27 mouse cellular contexts compared by ENCODE assay signal in the genomic region with DNA sequence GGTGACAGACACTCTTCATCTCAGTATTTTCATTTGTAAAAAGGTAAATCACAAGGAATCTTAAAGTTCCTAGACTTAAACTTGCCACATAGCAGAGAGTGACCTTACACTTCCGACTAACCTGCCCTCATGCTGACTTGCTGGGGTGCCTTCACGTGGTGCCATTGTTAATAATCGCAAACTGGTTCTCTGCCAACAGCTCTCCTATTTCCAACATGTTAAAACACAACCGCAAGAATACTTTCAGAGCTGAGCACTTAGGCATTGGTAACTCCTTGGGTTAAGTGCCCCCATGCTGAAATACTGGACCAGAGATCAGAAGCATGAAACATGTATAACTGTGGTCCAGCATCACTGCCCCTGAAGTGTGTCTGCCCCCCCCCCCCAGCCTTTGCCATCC. TPM values are rescaled to one million over a fixed set of nuclear protein-coding genes. Genes with fewer than 3 reads are reported as not detected.
DNase-seq lines count a peak whose midpoint lies in the region; ATAC-seq and TF ChIP-seq lines count a peak whose summit lies in the region.
"Had no signal": no experiment of that assay in that cellular context is flagged by ENCODE, and none has a peak within 500 bp of the region (broad histone marks: within the 10 kb centered on the region; RNA-seq: fewer than 3 reads in every experiment).

No protein-coding gene starts in this region.

- TF ChIP-seq POLR2A in lung, adult 2 months (IDR thresholded peaks at IDR 0.05; ENCODE audit: borderline replicate concordance, extremely low read depth, low read depth, low read length): no peak

- no peaks in the 10 kb centered on the region for H3K4me1 ChIP-seq in lung, adult 2 months (ENCODE audit: control insufficient read depth, insufficient read depth, low read length)
- H3K4me1 ChIP-seq in midbrain, embryonic 11.5 days (ENCODE audit: control insufficient read depth, insufficient read depth, low read length): no peaks in the 10 kb centered on the region
- no peaks in the 10 kb centered on the region for H3K4me1 ChIP-seq in midbrain, embryonic 13.5 days (replicated peaks)
- H3K4me1 ChIP-seq: embryonic facial prominence, embryonic 12.5 days; forebrain, embryonic 10.5 days; forebrain, embryonic 12.5 days had no signal

- no peak overlapping the region for H3K27ac ChIP-seq in midbrain, embryonic 11.5 days (ENCODE audit: low read depth, low read length)
- H3K27ac ChIP-seq in midbrain, embryonic 13.5 days: no peak overlapping the region
- H3K27ac ChIP-seq: embryonic facial prominence, embryonic 12.5 days; embryonic facial prominence, embryonic 15.5 days; forebrain, embryonic 10.5 days; forebrain, embryonic 12.5 days had no signal

- no peak overlapping the region for H3K4me2 ChIP-seq in midbrain, embryonic 11.5 days
- no peak overlapping the region for H3K4me2 ChIP-seq in midbrain, embryonic 13.5 days (replicated peaks)
- H3K4me2 ChIP-seq: embryonic facial prominence, embryonic 12.5 days; embryonic facial prominence, embryonic 15.5 days; forebrain, embryonic 12.5 days had no signal

- no peak overlapping the region for H3K4me3 ChIP-seq in lung, adult 2 months (replicated peaks; ENCODE audit: extremely low read depth, low read depth, low read length)
- no peak overlapping the region for H3K4me3 ChIP-seq in midbrain, embryonic 11.5 days (ENCODE audit: low read depth, low read length)
- no peak overlapping the region for H3K4me3 ChIP-seq in midbrain, embryonic 13.5 days (replicated peaks)
- H3K4me3 ChIP-seq: embryonic facial prominence, embryonic 12.5 days; embryonic facial prominence, embryonic 15.5 days; erythroblast, embryonic 14.5 days; forebrain, embryonic 10.5 days; forebrain, embryonic 12.5 days had no signal

- DNase-seq in heart, adult 11 months: peak; percentile 41
- DNase-seq in heart, postnatal 4 days: no peak
- DNase-seq in lung, adult 18-20 months: peak; percentile 22 to 60
- no peak for DNase-seq in lung, adult 2 months
- DNase-seq in lung, postnatal 25 days (ENCODE audit: low spot score): peak; percentile 35
- no peak for DNase-seq in lung, postnatal 4 days
- DNase-seq in midbrain, embryonic 11.5 days (ENCODE audit: low spot score, missing footprints): peak; percentile 78
- DNase-seq: adrenal gland, adult 2 months; adrenal gland, postnatal 10 days; adrenal gland, postnatal 25 days; cerebellum, adult 11 months; cerebellum, adult 18-20 months; cerebellum, adult 8-10 months; cerebellum, adult 9-11 months; cerebellum, postnatal 14 days; cerebellum, postnatal 36 days; embryo, embryonic 11 days had no signal

- ATAC-seq in midbrain, embryonic 11.5 days (ENCODE audit: low FRiP score): no peak
- no peak for ATAC-seq in midbrain, embryonic 13.5 days
- ATAC-seq: forebrain, embryonic 14.5 days; forebrain, embryonic 16.5 days had no signal

- no peaks in the 10 kb centered on the region for H3K27me3 ChIP-seq in midbrain, embryonic 11.5 days (ENCODE audit: control insufficient read depth, insufficient read depth, low read length)
- no peaks in the 10 kb centered on the region for H3K27me3 ChIP-seq in midbrain, embryonic 13.5 days
- H3K27me3 ChIP-seq: forebrain, embryonic 12.5 days had no signal

- H3K9ac ChIP-seq in midbrain, embryonic 11.5 days (ENCODE audit: low read length): no peak overlapping the region
- no peak overlapping the region for H3K9ac ChIP-seq in midbrain, embryonic 13.5 days (replicated peaks)
- H3K9ac ChIP-seq: embryonic facial prominence, embryonic 12.5 days; embryonic facial prominence, embryonic 15.5 days; forebrain, embryonic 12.5 days had no signal

- no peak for TF ChIP-seq CTCF in lung, adult 2 months (IDR thresholded peaks at IDR 0.05; ENCODE audit: insufficient read depth, low read length)

- 63% methylated on average over 4 of the region's 4 CpGs for whole genome bisulfite sequencing in lung, adult 2 months
- 77% methylated on average over 4 of the region's 4 CpGs for WGBS in midbrain, embryonic 11.5 days
- WGBS in midbrain, embryonic 13.5 days: 87% methylated on average over 4 of the region's 4 CpGs

- no peaks in the 10 kb centered on the region; the same call in 1 of the 2 replicates for H3K36me3 ChIP-seq in midbrain, embryonic 11.5 days (ENCODE audit: control insufficient read depth, insufficient read depth, low read length)
- H3K36me3 ChIP-seq in midbrain, embryonic 13.5 days: 0 out of 2 replicates have a peak, but pooled peaks cover 3% of the 10 kb centered on the region
- H3K36me3 ChIP-seq: embryonic facial prominence, embryonic 12.5 days; embryonic facial prominence, embryonic 15.5 days had no signal

- H3K9me3 ChIP-seq in midbrain, embryonic 11.5 days (ENCODE audit: control insufficient read depth, low read length): no peaks in the 10 kb centered on the region
- H3K9me3 ChIP-seq in midbrain, embryonic 13.5 days: no peaks in the 10 kb centered on the region
- H3K9me3 ChIP-seq: embryonic facial prominence, embryonic 12.5 days; embryonic facial prominence, embryonic 15.5 days; forebrain, embryonic 10.5 days; forebrain, embryonic 12.5 days had no signal

RNA-seq across cellular contexts. Expression of a gene that starts 47.1 kb away (rescaled TPM):
- 10 to 100 TPM; 34.3 to 35.0 TPM for total RNA-seq in heart, postnatal 4 days (2021)
- polyA plus RNA-seq in lung, adult 2 months (2012; rRNA removed): 231 and 263 TPM in 2 replicates
- polyA plus RNA-seq in midbrain, embryonic 11.5 days (2014; fragmentation: Nextera tagmentation; extraction: Ambion mirVana): 114 and 122 TPM in 2 replicates
- 132 and 143 TPM in 2 replicates for polyA plus RNA-seq in midbrain, embryonic 13.5 days (2015; fragmentation: Nextera tagmentation; extraction: Ambion mirVana)
- total RNA-seq: common myeloid progenitor, adult 5-6 weeks; MEL had no signal
- polyA plus RNA-seq: erythroblast, embryonic 14.5 days had no signal

Comparison
In these comparisons a context has a peak if more than half of its experiments do, and no peak if none do; other contexts are left out.
1. DNase-seq: peak in heart, adult 11 months (single experiment), lung, adult 18-20 months (2 of 2), lung, postnatal 25 days (single experiment) and midbrain, embryonic 11.5 days (single experiment); none in heart, postnatal 4 days (single experiment), lung, adult 2 months (single experiment) and lung, postnatal 4 days (0 of 2).